Mouse (Mus musculus): Measurements from ENCODE around the gene Elf5. TPM values are rescaled to one million over a fixed set of nuclear protein-coding genes. Genes with fewer than 3 reads are reported as not detected.
A peak's percentile ranks its signal among the peaks of the same experiment; 100 is the strongest.

Gene Elf5
- not detected for total RNA-seq (2021)

GRCm38 (mm10) chr2:103411348-103411747 lies at the start of gene Elf5:
Elf5 (plus strand) TSS chr2:103411688.
- no peak for DNase-seq
- intact Hi-C loops (cut with DNase I), result no loop called here

- intact Hi-C loops (cut with DNase I), result no loop called here
- no peak for DNase-seq
Measured at GRCm38 (mm10) chr2:103372541-103372940, 38.9 kb upstream of the Elf5 start.

DNA sequence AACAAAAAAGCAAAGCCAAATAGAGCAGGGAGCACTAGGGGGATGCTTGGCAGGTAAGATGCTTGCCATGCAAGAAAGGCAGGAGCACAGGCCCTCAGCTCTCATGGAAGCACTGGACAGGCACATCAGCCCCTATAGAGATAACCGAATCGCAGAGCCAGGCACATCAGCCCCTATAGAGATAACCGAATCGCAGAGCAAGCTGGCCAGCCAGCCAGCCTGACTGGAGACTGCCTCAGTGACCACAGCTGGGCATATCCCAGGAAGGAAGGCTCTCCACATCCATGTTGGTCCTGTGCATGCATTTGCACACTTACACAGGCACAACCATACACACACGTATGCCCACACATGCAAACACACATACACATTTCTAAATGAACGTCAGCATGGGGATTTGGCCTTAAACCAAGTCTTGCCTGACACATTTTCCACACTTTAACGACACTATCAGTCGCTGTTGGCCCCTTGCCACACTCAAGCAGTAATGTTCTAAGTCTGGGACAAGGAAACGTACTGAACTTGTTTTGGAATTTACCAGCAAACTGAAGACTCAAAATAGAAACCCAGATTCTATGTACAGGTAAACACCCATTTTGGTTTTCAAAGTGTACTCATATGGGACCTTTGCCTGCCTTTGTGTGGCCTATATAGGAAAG lies 31.9 kb upstream of the Elf5 start:
- DNase-seq, result peak; percentile 30 to 35
- intact Hi-C loops (cut with DNase I), result no loop called here

GRCm38 (mm10) chr2:103382174-103382573 lies 29.3 kb upstream of the Elf5 start:
- intact Hi-C loops (cut with DNase I), result no loop called here

DNA sequence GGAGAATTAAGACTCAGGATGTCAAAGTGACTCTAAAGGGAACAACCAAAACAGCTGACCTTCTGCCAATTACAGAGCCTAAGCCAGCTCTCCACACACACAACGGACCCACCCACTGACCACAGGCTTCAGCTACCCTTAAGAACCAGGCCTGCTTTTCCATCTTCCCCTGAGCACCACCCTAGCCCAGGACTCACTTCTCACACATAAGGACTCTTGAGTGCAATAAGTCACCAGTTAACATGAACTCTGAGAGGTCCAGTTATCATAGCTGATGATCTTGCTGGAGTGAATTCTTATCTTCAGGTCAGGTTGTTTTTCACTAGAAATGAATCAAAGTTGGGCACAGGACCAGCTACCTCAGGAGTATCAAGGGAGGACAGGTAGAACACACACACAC lies 23.6 kb upstream of the Elf5 start:
- intact Hi-C loops (cut with DNase I), result no loop called here
- no peak for DNase-seq

More at GRCm38 (mm10) chr2:103382174-103382573, 29.3 kb upstream of the Elf5 start:
- DNase-seq, result no peak

DNA sequence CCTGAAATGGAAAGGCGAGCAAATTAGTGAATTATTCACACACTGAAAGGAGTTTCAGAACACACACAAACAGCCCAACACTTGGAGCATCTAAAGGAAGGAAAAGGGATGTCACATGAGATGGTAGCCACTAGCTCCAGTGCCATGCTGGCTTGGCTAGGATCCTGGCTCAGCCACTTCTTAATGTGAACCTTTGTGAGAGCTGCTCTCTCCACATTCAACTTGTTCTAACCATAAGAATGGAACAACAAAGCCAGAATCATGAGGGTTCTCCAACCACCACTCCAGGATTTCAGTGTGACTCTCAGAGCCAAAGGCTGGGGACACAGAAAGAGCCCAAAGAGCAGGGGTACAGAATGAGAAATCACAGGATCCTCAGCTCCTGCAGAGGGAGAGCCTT lies 23.2 kb upstream of the Elf5 start:
- intact Hi-C loops (cut with DNase I), result no loop called here
- no peak for DNase-seq

DNA sequence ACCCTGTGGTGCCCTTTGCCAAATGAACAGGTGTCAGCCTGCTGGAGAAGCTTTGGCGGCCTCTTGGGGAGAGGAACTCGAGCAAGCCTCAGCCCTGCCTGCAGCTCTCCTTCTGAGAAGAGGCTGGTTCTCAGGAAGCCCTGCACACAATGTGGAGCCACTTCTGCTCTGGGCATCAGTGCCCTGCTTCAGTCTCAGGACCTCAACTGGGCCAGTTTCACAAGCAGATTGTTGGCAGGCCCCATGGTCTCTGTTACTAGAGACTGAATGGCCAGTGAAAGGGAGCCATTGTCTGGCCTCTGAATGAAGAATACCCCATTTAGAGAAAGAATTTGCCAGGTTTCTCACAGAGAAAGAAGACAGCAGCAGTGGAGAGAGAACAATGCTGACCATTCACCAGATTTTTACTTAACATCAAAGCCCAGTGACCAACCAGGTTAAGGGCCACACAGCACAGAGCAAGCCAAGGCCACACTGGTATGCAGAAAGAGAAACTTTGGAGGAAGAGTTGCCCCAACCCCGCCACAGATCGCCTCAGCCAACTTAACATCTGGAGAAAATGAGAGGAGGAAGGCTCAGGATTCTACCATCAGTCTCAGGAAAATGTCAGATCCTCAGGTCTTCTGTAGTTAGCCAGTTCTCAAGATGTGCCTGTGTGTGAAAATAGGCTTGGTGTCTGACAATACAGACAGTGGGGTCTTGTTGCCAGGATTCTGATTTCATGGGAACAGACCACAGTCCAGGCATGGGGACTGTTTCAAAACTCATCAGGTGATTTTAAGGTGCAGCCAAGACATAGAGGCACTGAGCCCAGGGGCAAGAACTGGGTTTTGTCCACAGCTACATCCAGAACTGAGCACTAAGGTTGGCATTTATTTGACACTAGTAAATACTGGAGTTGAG lies 21.2 kb upstream of the Elf5 start:
- intact Hi-C loops (cut with DNase I), result no loop called here

GRCm38 (mm10) chr2:103391626-103392025 lies 19.9 kb upstream of the Elf5 start:
- DNase-seq, result no peak
- intact Hi-C loops (cut with DNase I), result no loop called here

More for the DNA sequence above, 21.2 kb upstream of the Elf5 start:
- no peak for DNase-seq

GRCm38 (mm10) chr2:103398110-103398509 lies 13.4 kb upstream of the Elf5 start:
- intact Hi-C loops (cut with DNase I), result no loop called here
- DNase-seq, result no peak

- intact Hi-C loops (cut with DNase I), result no loop called here
Measured at GRCm38 (mm10) chr2:103400691-103401090, 10.8 kb upstream of the Elf5 start.

DNA sequence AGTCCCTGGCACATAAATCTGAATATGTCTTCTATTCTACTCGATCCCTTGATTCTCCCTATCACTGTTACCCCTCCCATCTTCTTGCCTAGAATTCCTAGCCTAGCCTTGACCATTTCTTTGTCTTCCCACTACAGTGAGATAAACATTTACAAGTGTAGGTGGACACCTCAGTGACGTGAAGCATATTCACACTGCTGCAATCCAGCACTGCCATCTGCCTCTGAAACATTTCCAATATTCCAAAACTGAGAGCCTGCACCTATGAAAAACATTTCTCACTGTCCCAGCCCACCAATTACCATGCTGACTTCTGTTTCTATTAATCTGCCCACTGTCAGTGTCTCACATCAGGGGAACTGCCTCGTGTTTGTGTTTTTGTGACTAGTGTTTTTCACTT lies 5.2 kb upstream of the Elf5 start:
- intact Hi-C loops (cut with DNase I), result no loop called here
- DNase-seq, result no peak

More at GRCm38 (mm10) chr2:103400691-103401090, 10.8 kb upstream of the Elf5 start:
- no peak for DNase-seq

- intact Hi-C loops (cut with DNase I), result no loop called here
- no peak for DNase-seq
Measured at GRCm38 (mm10) chr2:103411816-103412215, 328 bp downstream of the Elf5 start.

- intact Hi-C loops (cut with DNase I), result no loop called here
- no peak for DNase-seq
Measured at GRCm38 (mm10) chr2:103413381-103413780, 1.9 kb downstream of the Elf5 start.

GRCm38 (mm10) chr2:103415774-103416173 lies 4.3 kb downstream of the Elf5 start:
- DNase-seq, result no peak
- intact Hi-C loops (cut with DNase I), result no loop called here

DNA sequence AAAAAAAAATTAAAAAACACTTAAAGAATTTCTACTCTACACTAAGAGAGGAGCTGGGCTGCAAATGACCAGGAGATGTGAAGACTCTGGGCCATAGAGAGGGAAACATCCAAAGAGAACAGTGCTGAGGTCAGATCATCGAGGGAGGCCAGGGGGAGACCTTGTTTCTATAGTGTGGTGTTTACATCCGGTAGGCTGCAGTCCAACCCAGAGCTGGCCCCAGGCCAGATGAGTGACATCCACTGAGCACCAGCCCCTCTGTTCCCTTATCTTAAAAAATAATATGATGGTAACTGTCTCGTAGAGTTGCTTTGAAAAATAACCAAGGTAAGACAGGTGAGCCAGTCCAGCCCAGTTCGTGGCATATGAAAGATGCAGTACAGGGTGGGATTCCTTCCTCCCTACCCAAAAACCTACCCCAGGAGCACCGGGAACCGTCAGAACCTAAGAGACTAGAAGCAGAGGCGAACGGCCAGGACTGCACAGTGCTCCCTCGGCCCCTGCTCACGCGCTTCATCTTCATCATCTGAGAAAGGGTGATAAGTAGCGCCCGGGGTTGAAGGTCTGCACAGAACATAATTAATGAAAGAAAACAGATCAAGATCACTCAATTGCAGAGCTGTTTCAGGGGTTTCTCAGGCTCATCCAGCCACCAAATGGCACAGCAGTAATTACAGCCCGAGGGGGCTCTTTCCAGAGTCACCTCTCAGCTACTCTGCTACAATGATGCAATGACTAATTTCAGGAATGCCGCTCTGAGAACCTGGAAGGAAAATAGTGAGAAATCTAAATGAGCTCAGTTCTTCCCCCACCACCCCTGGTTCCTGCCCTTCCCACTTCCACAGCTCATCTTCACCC lies 9.4 kb downstream of the Elf5 start:
- intact Hi-C loops (cut with DNase I), result no loop called here
- DNase-seq, result no peak

DNA sequence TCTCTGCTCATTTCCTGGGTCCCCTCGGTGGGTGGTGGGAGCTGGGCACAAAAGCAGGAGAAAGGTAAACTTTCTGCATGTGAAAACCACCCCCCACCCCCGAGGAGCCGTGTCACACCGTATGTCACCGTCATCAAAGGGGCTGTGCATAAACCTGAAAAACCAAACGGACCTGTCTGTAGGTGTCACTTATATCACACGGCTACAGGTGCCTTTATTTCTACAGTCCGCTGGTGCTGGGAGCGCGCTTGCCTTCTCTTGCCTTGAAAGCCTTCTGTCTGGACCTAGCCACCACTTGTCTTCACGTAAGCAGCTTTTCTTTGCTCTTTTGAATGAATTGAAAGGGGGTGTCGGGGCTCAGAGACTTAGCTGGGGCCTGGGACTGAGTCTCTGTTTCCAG lies 12.4 kb downstream of the Elf5 start:
- intact Hi-C loops (cut with DNase I), result loop anchor here (2.0 kb wide), 2 partner anchors 337 to 741 kb away; no protein-coding TSS in a partner anchor

GRCm38 (mm10) chr2:103424349-103425026 lies 13.0 kb downstream of the Elf5 start:
- intact Hi-C loops (cut with DNase I), result loop anchor here (2.0 kb wide), 2 partner anchors 338 to 742 kb away; no protein-coding TSS in a partner anchor
- peak; percentile 53 to 67 for DNase-seq

More for the DNA sequence above, 12.4 kb downstream of the Elf5 start:
- no peak for DNase-seq

DNA sequence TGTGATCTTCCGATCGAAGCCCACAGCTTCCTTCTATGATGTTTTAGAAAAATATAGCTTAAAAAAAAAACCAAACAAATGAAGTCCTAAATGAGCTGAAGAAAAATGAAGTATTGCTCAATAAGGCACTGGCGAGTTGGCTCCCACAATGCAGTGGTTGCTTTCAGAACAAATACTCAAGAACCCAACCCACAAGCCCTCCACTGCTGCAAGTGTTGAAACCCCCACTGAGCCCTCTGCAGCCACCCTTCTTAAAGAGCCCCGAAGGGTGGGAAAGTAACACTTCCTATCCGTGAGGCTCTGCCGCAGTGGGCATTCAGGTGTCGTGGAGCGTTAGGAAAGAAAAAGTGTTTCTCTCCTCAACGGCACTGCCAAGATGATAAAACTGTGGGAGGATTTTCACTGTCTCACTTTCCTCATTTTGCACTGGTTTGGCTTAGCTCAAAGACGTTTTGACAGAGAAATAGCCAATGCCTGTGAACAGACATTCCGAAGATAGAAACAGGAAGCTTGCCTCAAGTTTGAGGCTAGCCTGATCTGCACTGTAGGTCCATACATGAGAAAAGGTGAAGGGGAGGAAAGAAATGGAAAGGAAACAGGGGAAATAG lies 14.1 kb downstream of the Elf5 start:
- intact Hi-C loops (cut with DNase I), result loop anchor here (2.0 kb wide), 2 partner anchors 339 to 743 kb away; no protein-coding TSS in a partner anchor

DNA sequence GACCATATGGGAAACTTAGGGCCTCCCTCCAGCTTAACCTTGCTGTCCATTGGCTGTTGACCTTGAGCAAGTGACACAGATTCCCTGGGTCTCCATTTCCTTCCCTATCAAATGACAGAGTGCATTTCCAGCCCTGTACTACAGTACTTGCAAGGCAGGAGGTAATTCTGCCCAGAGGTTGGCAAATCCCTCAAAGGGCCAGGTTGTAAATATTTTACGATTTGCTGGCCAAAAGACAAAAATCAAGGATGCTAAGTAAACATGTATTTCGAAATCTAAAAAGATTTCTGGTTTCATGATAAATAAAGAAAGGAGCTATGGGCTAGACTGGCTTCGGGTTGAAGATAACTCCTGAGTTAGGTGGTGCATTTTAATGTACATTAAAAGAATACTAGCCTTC lies 16.9 kb downstream of the Elf5 start:
- intact Hi-C loops (cut with DNase I), result no loop called here

More for the DNA sequence above, 14.1 kb downstream of the Elf5 start:
- no peak for DNase-seq

GRCm38 (mm10) chr2:103430712-103431111 lies 19.2 kb downstream of the Elf5 start:
- intact Hi-C loops (cut with DNase I), result no loop called here
- no peak for DNase-seq

More for the DNA sequence above, 16.9 kb downstream of the Elf5 start:
- no peak for DNase-seq

Data from heart, postnatal 36 days (tissue).